Mouse (Mus musculus): ENCODE data around the gene Krtap5-1.
"Not testable (repeated sequence)": the region's sequence is repeated elsewhere in the genome, so short reads cannot be mapped to it uniquely, and the experiment has no call there.

Krtap5-1 gene

DNA sequence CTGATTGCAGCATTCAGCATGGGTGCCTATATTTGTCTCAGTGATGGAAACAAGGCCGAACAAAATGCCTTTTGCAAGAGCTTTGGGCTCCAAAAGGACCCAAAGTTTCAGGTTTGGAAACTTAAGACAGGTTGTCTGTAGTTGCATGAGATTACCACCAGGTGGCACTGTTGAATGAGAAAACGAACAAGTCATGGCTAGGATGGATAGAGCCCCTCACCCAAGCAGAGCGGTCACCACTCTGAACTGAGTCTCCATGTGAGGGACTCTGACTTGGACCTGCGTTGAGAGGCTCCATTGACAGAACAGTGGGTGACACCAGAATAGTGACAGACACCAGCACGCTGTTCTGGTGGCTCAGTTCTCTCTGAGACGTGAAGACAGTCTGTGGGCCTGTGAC is 19.6 kb upstream of the Krtap5-1 start:
- no peak for TF ChIP-seq GATA4 (IDR thresholded peaks at IDR 0.05; ENCODE audit: insufficient replicate concordance, low read length)

DNA sequence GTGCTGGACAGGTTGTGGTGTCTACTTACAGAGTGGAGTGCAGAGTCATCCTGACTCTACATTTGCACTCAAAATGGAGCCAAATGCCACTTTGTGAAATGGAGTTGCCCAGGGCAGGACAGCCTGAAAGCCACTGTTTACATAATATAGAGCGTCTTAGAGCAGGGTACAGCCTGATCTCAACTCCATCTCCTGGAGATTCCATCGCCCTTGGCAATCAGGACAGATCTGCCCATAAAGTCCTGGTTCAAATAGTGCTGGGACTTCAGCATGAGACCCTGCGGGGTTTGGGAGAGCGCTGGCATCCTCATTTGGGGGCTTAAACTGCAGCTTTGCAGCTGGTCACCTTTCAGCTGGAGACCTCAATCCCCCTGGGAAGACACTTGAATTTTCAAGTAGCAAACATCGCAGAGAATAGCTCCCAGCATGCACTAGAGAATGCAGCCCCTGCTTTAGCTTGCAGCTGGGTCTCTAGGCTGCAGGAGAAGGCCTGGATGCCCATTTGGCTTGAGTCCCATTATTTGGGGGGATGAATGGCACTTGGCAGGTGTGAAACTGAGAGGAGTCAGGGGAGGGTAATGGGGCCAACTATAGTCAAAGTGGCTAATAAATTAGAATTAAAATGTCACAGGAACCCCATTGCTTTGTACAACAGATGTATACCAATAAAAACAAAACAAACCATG is 17.8 kb upstream of the Krtap5-1 start:
- no peak for TF ChIP-seq GATA4 (IDR thresholded peaks at IDR 0.05; ENCODE audit: insufficient replicate concordance, low read length)

DNA sequence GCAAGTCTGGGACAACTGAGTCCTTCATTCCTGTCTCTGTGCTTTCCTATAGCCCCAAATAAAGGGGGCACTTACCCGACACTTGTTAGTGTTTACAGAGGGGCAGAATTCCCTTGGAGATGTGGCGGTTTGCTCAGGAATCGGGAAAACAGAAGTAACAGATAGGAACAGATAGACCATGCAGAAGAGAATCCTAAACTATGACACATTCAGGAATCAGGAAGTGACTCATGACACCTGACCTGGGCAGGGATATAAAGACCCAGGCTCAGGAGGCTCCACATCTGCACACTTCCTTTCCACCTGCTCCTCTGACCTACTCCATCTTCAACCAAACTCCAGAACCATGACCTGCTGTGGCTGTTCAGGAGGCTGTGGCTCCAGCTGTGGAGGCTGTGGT is 6.3 kb upstream of the Krtap5-1 start, which contains the start of gene Krtap5-4:
Gene Krtap5-4, plus strand, starts transcription at position 301 of the 400 bp plus-strand sequence.
- no peak for TF ChIP-seq GATA4 (IDR thresholded peaks at IDR 0.05; ENCODE audit: insufficient replicate concordance, low read length)

GRCm38 (mm10) chr7:142295418-142295817 is 1.5 kb downstream of the Krtap5-1 start:
- TF ChIP-seq GATA4 (IDR thresholded peaks at IDR 0.05; ENCODE audit: insufficient replicate concordance, low read length), result no peak

- TF ChIP-seq GATA4 (IDR thresholded peaks at IDR 0.05; ENCODE audit: insufficient replicate concordance, low read length), result no peak
Measured at GRCm38 (mm10) chr7:142285130-142285835, 11.6 kb downstream of the Krtap5-1 start.

GRCm38 (mm10) chr7:142284615-142285080 is 12.3 kb downstream of the Krtap5-1 start:
- no peak; the same call in 1 of the 2 replicates for TF ChIP-seq GATA4 (IDR thresholded peaks at IDR 0.05; ENCODE audit: insufficient replicate concordance, low read length)

DNA sequence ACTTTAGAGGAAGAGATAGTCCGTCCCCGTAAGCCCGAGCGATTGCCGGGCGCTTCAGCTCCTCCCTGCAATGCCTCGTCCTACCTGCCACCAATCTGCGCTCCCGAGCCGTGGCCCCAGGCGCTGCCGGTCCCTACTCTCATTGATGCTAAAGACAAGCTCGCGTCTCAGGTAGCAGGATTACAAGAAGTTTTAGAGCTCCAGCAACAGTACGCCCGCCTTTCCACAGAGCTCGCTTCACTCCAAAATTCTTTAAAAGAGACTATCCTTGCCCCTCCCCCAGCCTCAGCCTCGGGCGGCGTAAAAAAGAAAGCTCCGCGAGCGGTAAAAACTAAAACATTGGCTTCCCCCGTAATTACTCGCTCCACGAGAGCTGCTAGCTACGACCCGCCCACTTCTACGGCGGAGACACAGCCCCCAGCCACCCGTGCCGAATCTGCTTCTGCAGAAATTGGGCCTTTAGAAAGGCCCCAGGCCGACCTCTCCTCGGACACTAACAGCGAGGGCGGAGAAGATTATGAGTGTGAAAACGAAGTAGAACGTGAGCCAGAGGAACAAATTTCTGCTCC is 12.8 kb downstream of the Krtap5-1 start:
- TF ChIP-seq GATA4 (IDR thresholded peaks at IDR 0.05; ENCODE audit: insufficient replicate concordance, low read length), result no peak

- TF ChIP-seq GATA4 (IDR thresholded peaks at IDR 0.05; ENCODE audit: insufficient replicate concordance, low read length), result not testable (repeated sequence)
Measured at GRCm38 (mm10) chr7:142274263-142274662, 22.7 kb downstream of the Krtap5-1 start, which contains the start of gene Gm4559. TSS of gene Gm4559 (minus strand) at chr7:142274363.

- not testable (repeated sequence) for TF ChIP-seq GATA4 (IDR thresholded peaks at IDR 0.05; ENCODE audit: insufficient replicate concordance, low read length)
Measured at GRCm38 (mm10) chr7:142258254-142258653, 38.7 kb downstream of the Krtap5-1 start, which contains the start of gene Gm2431. TSS of gene Gm2431 (minus strand) at chr7:142258354.

DNA sequence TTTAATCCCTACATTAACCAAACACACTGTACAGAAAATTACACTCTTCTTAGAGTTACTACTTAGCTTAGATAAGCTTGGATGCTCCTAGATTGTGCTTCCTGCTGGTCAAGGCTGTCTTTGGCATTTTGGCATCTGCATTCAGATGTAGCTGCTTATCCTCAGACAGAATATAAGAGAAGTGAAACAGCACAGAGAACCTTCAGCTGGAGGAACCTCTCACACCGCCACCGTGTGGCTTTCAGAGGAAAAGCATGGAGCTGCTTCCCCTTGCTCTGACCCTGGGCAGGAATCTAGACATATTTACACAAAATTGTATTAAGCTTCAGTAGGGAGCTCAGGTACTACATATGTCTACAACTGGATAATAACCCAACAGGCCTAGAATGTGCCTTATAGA is 41.4 kb downstream of the Krtap5-1 start:
- TF ChIP-seq GATA4 (IDR thresholded peaks at IDR 0.05; ENCODE audit: insufficient replicate concordance, low read length), result no peak

DNA sequence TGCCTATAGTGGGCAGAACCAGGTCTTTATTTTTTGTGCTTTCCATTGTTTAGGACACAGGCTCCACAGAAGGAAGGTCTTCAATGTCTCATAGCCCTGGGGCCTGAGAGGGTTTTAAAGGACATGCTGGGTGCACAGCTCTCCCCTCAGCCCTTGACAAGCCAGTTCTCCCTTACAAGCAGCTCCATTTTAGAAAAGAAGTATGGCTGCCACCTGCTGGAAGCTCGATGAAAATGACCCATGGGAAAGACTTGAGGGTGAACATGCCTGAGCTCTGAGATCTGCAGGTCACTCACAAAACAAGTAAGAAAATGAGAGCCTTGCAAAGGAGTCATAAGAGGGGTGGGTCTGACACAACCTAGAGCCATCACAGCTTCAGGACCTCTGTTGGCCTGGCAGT is 47.1 kb downstream of the Krtap5-1 start:
- no peak for TF ChIP-seq GATA4 (IDR thresholded peaks at IDR 0.05; ENCODE audit: insufficient replicate concordance, low read length)

All from liver, adult (tissue).